Mouse (Mus musculus) CD4-positive helper T cell, adult 2 months (primary cell): ENCODE measurements around the gene Mob2.

Experiments used
- DNase-seq: peaks from one replicate; pipeline ENCODE4 v3.0.0-alpha.2; 2012; ENCODE audit warnings: low read depth, missing footprints, low spot score

Gene Mob2

DNA sequence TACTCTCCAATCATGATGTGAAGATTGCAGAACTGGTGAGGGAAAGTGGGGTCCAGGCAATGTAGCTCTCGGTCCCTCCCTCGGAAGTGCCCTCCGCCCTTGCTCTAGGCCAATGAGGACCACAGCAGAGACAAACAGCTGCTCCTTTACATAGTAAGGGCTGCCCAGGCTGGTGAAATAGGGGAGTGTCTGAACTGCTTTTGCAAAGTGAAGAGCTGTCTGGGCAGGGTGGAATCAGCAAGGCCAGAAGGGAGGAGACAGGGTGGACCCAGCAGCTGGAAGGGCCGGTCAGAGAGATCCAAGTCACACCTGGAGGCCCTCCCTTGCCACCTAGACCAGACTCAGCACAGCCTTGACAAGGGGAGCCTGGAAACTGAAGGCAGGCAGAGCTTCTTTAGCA lies 34.9 kb downstream of the Mob2 start:
- no peak for DNase-seq

DNA sequence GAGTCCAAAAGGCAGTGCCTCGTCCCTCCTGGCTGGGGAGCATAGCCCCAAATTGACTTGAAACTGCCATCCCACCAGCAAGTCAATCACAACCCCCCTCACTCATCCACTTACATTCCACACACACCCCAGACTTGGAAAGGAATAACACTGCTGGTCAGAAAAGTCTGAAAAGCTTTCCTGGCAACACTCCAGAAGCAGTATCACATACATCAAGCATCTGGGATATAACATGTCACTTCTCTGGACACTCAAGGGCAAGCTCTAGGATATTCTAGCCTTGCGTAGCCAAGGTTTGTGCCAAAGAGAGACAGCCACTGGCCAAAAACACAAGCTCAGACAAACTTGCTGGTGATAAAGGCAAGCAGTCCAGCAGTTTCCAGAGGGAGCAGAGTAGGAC lies 35.7 kb downstream of the Mob2 start:
- DNase-seq = no peak

DNA sequence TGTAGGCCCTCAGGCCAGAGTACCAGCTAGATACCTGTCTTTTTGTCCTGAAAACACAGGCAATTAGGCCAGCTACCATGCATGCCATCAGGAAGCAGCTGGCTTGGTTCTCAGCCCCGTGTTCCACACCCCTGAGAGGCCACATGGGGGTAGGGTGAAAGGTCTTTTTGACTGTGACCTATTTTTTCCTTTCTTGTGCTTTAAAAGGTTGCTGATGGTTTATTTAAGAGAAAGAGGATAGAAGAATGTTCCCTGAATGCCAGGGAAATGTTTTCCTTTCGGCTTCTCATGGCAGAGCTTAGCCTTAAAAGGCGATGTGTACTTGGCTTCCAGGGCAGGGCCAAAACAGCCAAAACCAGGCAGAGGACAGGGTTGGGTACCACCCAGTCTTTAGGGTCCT lies 40.0 kb downstream of the Mob2 start:
- DNase-seq = no peak

DNA sequence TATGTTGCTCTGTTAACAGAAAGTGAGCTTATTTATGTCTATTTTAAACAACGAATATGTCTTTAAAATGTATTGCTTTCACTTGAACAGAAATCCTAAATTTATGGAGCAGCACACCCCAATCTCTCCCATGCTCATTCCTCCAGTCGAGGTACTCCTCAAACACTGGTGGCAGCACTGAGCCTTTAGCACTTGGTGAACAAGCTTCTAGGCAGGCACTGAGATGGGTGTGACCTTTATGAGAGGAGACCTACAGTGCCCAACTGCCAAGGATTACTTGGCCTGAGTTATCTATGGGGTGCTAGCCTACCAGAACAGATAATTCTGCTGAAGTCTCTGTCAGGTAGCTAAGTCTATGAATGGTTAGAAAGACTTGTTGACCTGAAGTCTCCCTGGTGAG lies 41.2 kb downstream of the Mob2 start:
- no peak for DNase-seq

DNA sequence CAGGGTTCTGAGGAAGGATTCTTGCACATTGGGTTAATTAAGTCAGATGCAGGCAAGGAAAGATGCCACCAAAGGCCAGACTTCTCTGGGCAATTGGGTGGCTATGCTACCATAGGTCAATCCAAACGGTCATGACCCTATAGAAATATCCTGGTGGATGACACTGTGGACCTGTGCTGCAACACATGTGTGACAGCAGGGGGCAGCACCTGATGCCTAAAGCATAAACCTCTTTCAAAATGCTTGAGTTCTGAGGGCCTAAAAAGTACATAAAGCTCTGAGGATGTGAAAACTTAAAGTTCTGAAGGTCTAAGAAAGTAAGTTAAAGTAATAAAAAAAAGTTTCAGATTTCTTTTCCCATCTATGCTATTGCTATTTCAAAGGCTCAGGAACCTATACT lies 44.3 kb downstream of the Mob2 start:
- peak; percentile 34 for DNase-seq

DNA sequence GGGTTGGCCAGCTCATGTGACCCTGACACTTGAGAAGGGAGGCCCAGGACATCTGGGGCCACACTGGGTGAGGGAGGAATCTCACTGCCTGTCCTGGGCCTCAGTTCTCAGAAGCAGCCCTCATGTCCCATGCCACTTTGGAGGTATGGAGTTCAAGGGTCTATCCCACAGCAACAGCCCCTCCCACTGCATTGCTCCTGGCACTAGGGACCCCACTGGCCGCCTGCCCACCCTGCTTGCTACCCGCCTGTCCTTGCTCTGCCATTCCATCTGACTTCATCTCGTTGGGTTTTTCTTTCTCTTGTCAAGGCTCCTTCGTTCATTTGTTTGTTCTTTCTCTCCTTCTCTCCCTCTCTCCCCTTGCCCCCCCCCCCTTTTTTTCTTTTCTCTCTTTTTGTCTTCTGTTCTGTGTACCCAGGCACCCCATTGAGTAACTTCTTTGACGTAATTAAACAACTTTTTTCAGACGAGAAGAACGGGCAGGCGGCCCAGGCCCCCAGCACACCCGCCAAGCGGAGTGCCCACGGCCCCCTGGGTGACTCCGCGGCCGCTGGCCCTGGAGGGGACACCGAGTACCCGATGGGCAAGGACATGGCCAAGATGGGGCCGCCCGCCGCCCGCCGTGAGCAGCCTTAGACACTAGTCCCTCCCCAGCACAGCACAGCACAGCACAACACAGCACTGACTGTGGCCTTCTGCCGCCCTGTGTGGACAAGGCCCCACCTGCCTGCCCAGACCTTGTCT lies 59.1 kb downstream of the Mob2 start:
- no peak for DNase-seq

DNA sequence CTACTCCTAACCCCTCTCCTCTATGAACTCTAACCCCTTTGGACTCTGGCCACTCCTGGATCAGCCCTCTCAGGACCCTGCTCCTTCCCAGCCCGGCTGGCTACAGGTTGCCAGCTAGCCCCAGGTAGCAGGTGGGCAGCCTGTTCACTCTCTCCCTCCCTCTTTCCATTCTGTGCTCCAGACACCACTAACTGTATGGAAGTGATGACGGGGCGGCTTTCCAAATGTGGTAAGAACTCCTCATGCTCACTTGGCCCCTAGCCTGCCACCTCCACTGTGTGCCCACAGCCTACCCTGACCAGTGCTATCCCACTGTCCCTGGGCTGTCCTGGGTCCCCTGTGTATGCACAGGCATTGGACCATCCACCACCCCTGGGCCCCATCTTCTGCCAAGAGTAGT lies 60.2 kb downstream of the Mob2 start:
- DNase-seq = no peak

DNA sequence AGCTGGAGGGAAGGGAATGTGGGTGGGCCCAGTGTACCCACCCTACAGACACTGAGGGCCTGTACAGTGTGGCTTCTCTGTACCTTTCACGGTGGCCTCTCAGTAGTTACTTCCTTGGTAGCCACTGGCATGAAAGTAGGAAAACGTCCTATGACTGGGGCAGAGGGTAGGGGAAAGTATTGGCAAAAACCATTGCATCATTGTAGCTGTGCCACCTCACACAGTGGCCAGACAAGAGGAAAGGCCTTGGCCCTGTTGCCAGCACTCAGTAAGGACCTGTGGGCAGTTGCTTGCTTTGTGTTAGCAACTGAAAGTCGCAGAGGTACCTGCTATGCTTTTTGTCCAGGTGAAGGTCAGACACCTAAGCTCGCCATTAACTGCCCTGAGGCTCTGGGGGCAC lies 66.7 kb downstream of the Mob2 start:
- DNase-seq = no peak

DNA sequence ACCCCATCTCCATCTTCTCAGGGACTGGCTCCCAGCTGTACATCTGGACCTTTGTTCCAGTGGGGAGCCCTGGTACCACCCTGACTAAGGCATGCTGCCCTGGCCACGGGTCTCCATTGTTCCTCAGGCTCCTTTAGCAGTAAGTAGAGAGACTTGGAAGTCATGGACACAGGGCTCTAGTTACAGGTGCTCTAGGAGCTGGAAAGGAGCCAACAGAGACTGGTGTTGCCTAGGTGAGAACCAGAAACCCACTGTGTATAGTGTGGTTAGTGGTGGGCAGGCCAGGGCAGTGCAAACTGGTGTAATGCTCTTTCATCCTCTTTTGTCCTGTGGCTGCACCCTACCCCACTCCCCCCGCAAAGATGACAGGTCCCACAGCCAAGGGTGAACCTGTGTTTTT lies 69.7 kb downstream of the Mob2 start:
- DNase-seq = no peak

DNA sequence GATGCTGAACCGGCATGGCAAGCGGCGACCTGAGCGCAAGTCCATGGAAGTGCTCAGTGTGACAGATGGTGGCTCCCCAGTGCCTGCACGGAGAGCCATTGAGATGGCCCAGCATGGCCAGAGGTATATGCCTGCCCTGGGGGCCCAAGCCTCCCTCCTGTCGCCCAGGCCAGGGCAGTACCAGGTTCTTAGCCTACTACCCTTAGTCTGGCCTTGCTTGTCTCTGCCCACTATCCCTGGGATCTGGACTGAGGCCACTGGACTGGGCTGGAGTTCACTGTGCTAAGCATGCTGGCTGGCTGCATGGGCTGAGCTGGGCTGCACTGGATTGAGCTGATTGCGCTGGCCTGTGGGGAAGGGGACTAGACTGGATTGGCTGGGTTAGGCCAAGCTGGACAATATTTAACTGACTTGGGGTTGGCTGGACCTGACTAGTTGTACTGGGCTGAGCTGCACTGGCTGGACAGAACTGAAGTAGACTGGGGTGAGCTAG lies 72.5 kb downstream of the Mob2 start:
- no peak for DNase-seq

DNA sequence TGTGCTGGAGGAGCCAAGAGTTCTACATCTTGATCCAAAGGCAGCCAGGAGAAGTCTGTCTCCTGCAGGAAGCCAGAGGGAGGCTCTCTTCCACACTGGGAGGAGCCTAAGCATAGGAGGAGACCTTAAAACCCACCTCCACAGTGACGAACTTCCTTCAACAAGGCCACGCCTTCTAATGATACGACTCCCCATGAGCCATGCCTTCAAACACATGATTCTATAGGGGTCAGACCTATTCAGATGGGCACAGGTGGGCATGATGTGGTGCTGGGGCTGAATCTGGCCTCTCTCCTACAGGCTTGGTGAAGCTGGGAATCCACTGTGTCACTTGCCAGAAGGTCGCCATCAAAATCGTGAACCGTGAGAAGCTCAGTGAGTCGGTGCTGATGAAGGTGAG lies 79.6 kb downstream of the Mob2 start:
- no peak for DNase-seq

DNA sequence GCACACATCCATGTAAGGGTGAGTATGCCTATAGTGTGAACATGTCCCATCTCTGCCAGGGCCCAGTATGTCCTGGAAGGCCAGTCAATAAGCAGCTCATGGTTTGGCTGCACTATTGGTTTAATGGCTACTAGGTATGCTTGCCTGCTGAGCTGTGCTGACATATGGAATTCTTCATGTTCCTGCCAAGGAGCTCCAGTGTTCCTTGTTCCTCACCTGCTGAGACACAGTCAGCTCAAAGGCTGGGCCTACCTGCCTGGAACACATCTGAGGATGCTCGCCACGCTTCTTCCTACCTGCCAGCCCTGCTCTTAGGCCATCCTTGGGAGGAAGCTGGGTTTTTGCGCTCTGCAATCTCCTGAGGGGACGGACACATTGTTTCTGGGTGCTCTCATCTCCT lies 81.6 kb downstream of the Mob2 start:
- no peak for DNase-seq

DNA sequence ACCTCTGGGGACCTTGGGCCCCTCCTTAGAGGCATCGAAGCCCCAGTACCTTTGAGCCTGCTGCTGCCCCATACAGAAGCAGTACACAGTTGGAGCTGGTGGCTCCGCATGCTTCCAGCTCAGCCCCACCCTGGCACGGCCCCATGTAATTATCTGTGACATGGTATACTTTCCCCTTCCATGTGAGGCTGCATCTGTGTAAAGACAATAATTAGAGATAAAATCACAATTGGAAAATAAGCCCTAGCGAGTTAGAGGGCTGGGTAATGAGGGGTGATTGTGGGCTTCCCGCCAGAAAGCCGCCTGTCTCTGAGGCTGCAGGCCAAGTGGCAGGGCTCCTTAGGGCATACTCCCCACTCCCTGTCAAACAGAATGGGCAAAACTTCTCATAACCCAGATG lies 82.9 kb downstream of the Mob2 start:
- DNase-seq = no peak

DNA sequence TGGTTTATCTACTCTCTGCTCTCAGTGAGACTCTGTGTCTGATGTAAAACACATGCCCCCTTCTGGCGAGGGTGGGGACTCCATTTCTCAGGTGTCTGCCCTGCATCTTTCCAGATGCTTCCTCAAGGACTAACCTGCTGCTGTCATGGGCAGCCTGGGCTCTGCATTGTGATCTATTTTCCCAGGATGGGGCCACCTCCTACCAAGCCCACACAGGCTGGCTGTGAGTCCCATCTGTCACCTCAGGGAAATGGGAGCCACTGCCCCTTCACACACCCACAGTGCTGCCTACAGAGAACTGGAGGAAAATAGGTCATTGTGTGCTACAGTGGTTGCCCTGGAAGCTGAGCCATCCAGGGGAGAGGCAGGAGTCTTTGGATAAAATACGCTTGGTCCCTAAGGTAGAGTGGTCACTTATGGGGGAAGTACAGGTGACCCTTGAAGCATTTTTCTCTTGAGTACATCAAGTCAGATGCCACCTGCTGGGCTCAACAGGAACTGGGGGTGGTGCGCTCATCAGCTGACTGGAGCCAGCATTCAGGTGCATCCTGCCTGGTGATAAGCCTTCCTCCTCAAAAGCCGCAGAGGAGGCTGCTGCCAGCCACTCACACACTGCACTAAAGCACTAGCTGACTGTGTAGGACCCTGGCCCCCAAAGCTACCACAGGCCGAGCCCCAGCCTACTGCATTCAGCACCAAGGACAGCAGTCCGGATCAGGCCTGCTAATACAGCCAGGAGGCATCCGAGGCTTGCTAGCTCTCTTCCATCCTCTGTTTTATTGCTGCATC lies 87.8 kb downstream of the Mob2 start:
- DNase-seq = no peak

DNA sequence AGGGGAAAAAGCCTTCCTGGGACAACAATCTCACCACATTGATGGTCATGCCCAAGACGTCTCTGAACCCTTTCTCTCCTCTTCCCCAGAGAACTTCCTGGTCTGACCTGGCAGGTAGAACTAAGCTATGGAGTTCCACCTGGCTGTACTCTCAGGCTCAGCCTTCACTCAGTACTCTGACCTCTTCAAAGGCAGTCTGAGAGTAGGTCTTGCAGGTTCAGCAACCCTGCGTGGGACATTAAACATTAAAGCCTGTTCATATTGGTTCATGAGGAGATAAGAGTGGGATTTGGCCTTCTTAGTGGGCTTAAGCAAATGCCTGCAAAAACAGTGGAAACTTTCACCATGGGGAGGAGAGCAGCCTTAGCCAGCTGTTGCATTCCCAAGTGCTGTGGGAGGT lies 94.6 kb downstream of the Mob2 start:
- DNase-seq = no peak

DNA sequence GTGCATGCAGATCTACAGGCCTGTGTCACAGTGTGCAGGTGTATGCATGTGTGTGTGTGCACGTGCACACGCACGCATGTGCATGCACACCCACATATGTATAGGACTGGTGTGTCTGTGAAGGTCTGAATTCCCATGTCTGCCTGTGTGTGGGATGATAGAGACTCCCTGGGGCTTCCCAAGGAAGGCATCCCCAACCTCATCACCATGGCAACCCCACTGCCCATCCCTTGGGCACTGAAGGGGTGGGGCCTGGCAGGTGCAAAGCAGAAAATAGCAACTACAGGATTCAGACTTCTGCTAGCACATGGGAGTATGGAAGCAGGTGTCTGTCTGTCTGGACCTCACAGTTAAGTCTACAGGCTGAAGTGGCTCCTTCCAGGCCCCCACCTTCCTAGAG lies 98.3 kb downstream of the Mob2 start:
- DNase-seq = no peak

DNA sequence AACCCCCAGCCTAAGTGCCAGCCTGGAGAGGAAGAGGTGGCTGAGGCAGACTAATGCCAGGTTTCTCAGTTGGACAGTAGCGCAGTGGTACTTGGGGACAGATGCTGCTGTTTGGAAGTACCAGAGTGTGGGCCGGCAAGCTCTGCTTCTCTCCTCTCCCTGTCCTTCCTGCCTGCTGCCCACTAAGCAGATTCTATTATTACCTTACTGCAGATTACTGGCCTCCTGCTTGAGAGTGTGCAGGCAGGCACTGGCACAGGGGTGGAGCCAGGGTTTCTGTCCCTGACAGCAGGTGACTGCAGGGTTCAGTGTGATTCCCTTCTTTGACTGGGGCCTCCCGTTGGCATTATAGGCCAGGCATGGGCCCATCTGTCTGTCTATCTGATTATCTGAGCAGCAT lies 99.4 kb downstream of the Mob2 start:
- no peak for DNase-seq

DNA sequence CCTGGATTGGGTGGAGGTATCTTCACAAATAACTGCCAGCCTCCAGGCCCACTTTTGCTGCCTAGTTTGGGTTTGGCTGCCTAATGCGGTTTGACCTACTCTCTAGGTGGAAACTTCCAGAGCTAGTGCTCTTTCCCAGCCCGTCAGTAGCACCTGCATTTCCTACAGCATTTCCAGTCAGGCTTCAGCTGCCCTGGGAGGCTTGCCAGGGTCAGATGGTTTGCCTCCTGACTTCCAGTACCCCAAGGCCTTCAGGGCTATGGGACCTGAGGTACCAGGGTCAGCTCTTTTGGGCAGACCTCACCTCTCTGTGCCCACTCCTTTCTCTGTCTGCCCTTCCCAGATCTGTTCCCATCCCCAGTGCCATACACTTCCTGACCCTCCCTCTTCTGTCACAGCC lies 99.9 kb downstream of the Mob2 start:
- DNase-seq = no peak

DNA sequence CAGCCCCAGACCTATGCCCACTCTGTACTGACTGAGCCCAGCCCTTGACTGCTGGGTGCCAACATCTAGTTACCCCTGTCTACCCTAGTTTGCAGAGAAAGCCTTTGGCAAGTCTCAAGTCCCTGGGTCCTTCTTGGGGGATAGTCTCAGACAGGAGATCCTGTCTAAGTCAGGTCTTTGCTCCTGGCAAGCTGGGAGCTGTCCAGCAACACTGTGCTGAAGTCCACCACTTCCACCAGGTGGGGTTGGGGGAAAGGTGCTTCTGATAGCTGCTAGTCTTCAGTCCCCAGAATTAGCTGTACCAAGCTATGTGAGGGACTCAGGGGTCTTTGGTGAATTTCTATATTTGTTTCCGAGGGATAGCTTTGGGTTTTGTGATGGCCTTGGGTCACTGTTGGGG lies 101.7 kb downstream of the Mob2 start:
- no peak for DNase-seq
